ENCODE assay signal across 1 mouse cellular context in genomic region chr17:34003426-34003825, GRCm38 (mm10).
A peak's percentile ranks its signal among the peaks of the same experiment; 100 is the strongest.
TF ChIP-seq lines count a peak whose summit lies in the region.

No protein-coding gene starts in this region.

TF ChIP-seq in CH12.LX, 34 proteins besides CTCF, POLR2A, EP300 and RAD21:
- TF ChIP-seq SMC3 (IDR thresholded peaks at IDR 0.05; ENCODE audit: low read depth, low read length) (peak; percentile 11; the same call in 1 of the 2 replicates), JUN (IDR thresholded peaks at IDR 0.05; ENCODE audit: insufficient read depth, low read depth, low read length) (no peak), NRF1 (IDR thresholded peaks at IDR 0.05; ENCODE audit: low read depth, low read length) (no peak)
